Mouse (Mus musculus): ENCODE results near the gene Ngp.

Ngp gene

DNA sequence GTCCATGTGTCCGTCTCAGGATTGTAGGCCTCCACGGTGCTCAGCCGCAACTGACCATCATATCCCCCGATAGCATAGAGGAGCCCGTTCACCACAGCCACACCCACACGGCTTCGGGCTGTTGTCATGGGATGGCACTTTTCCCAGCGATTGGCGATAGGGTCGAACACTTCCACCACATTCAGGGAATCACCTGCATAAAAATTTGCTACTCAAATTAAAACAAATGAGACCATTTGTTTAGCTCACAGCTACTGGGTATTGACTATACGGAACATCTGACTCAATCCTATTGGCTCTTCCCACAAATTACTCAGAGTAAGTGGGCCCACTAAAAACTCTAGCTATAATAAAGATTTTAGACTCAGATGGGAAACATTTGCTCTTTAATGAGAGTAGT, 16.5 kb downstream of the Ngp start:
- no peak for DNase-seq (ENCODE audit: low spot score)

DNA sequence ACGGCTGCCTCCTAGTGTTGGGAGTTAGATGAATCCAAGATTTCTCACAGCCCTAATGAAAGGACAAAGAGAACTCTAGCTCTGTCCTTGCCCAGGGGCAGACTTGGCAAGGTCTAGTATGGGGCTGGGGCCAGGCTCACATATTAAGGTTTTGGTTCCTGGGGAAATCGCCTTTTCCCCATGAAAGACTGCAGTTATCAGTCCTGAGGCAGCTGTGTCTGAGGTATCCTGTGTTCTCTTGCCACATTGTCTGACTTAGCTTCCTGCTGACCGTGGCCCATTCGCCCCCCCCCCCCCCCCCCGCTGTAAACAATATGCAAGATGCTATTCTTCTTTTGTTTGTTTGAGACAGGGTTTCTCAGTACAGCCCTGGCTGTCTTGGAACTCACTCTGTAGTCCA, 20.5 kb downstream of the Ngp start:
- no peak for DNase-seq (ENCODE audit: low spot score)

DNA sequence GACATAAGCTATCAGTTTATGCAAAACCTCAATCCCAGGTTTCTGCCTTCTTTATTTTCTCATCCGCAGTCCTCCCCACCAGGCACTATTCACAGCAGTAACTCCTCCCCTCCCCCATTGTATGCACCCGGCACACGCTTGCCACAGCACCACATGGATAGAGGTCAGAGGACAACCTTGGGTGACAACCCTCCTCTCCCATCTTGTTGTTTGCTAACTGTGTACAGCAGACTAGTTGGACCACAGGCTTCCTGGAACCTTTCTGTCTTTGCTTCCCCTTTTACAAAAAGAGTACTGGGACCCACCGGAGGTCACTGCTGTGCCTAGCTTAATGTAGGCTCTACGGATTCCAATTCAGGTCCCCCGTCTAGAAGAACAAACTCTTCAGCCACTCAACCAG, 21.0 kb downstream of the Ngp start:
- DNase-seq (ENCODE audit: low spot score), result no peak

DNA sequence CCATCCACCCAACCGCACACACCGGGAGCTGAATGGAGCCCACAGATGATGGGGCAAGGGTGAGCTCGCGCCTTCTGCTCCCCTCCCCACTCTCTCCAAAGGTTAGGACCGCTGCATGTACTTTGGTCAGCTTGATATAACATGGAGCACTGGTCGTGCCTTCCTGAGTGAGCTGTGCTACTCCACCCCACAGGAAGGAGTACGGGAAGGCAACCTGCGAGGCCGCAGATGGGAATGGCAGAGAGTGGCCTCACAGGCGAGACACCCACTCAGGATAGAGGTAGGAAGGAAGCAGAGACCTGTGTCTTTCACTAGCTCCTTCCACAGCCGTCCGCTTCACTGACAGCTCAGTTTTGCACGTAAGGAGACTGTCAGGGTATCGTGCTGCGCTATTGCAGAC, 28.8 kb downstream of the Ngp start:
- no peak for DNase-seq (ENCODE audit: low spot score)

DNA sequence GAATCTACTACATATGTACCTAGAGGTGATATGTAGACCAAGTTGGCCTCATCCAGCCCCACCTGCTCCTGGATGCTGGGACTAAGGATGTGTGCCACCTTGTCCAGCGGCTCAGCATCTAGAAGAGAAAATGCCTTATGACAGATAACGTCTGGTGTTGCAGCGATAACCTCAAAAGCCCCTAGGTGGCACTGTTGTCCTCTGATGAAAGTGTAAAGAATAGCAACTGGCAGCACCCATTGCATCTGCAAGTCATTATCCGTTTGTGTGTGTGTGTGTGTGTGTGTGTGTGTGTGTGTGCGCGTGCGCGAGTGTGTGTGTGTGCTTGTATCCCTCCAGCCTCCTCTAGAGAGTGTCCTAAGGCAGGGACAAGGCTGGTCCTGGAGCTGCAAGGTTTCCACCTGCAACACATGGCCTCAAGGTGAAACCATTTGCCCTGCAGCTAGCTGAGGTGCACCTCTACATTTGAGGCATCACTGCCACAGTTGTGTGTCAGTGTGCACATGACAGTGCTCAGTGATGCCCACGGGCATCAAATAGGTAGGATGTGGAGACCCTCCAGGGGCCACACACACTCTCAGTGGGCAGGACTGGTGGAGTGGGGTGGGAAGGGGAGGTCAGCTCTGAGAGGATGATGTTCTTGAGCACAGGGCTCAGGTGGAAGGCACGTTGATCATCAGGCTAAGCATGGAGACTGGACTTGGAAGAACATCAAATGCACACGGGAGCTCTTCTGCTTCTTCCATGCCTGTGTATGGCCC, 29.5 kb downstream of the Ngp start:
- peak; percentile 95 for DNase-seq (ENCODE audit: low spot score)

DNA sequence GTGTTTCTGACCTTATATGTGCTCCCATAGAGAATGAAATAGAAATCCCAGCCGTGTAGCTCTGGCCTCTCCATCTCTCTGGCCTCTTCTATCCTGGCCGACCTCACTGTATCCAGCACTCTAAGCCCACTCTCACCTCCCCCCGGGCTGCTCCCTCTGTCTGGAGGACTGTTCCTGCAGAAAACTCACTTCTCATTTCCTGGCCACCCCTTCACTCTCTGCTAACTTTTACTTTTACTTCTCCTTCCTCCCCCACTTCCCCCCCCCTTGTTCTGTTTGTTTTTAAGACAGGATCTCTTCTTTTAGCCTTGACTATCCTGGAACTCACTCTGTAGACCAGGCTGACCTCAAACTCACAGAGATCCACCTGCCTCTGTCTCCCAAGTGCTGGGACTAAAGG, 33.0 kb downstream of the Ngp start:
- no peak for DNase-seq (ENCODE audit: low spot score)

DNA sequence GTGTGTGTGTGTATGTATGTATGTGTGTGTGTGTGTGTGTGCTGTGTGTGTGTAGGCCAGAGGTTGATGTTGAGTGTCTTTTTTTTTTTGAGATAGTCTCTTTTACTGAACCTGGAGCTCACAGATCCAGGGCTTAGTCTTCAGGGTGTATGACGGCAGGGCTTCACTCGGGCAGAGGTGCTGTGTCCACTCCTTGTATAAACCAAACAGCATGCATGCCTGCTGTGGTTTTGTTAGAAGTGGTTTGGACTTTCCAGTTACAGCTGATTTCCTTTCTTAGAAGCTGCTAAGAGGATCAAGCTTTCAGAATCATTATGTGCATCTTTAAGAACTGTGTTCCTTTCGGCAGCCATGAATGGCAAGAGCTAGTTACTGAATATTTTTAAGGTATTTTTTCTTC, 38.4 kb downstream of the Ngp start:
- DNase-seq (ENCODE audit: low spot score), result no peak

DNA sequence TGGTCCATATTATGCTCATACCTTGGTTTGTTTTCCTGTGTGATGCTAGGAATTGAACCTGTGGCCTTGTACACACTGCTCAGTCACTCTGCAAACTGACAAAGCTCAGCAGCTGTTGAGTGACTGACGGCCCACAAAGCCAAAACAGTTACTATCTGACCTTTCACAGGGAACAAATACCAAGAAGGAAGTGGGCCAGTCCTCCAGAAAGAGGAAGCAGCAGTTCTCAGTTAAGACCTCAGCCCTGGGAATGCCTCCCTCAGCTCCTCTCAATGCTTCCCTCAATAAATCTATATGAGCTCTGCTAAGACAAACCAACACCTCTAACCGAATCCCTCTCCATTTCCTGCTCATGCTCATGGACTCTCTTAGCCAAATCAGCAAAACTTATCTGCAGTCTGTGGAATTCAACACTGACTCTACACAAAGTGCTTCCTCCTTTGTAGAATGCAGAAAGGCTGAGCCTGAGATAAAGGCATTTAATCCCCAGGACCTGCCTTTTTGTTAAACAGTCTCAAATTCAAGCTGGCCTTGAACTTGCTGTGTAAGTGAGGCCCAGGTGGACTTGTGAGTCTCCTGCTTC, 39.7 kb downstream of the Ngp start:
- DNase-seq (ENCODE audit: low spot score), result no peak

DNA sequence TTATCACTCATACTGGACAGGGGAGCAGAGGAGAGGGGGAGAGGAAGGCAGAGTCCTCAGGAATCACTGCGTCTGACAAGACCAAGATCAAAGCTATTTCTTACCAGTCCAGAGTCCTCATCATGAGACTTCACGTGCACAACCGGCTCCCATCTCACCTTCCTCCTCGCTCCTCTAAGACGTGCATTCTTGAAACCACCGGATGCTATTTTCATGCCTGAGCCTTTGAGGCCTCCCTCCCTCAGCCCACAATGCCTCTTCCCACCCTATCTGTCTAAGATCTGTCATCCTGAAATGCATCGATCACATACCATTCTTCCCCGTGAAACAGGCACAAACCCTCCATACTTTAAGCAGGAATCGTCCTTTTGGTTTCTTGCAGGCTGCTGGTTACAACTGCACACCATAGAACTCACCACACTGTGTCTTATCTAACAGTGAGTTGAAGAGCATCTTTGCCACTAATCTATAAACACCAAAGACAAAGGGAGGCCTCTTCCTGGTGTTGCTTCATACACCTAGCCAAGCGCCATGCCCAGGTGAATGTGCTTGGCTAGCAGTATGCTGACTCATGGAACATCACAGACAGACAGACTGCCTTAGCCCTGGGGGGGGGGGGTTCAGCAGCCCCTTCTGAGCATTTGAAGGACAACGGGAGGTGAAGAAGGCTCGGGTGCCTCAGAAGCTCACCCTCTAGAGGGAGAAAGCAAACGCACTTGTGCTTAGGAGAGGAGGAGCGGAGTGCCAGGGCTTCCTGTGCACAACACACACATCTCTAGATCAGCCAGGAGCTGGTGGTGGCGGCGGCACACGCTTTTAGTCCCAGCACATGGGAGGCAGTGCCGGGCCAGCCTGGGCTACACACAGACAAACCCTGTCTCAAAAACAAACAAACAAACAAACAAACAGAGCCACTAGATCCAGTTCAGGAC, 41.6 kb downstream of the Ngp start:
- no peak for DNase-seq (ENCODE audit: low spot score)

DNA sequence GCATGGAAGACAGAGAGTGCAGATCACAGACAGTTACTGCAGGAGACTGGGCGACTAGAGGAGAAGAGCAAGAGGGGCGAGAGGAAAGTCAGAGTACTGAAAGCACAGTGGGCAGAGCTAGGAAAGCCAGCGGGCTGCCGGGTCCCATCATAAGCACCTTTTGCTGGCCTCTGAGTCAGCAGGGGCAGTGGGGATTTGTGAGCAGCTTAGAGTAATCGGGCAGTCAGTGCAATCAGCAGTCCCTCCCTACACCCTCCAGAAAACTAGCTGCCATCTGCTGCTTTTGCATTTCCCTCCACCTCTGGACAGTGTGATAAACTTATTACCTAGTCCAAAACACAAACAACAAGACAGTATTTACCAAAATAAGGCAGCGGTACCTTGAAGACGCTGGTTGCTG, 42.8 kb downstream of the Ngp start:
- no peak for DNase-seq (ENCODE audit: low spot score)

DNA sequence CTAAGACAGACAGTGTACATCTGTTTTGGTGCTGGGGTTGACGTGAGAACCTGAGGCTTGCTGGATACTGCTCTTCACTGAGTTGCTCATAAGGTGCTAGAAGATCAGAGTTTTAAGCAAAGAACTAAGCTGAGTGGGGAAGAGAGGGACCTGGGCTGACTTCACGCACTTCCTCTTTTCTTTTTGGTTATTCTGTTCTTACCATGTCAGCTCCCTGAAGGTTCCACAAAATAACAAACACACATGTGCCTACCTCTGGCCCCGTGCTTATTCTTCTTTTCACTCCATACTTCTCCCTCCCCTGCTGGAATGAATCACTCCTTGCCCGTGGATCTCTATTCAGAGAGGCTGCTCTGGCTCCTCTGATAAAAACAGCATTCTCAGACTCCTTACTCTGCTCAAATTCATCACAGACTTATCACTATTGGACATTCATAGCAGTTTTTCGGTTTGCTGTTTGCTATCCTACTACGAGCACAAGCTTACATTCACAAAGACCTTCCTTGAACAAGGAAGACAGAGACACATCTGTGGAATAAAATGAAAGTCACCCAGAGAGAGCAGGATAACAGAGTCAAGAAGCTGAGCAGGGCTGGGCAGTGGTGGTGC, 44.5 kb downstream of the Ngp start:
- DNase-seq (ENCODE audit: low spot score), result no peak

DNA sequence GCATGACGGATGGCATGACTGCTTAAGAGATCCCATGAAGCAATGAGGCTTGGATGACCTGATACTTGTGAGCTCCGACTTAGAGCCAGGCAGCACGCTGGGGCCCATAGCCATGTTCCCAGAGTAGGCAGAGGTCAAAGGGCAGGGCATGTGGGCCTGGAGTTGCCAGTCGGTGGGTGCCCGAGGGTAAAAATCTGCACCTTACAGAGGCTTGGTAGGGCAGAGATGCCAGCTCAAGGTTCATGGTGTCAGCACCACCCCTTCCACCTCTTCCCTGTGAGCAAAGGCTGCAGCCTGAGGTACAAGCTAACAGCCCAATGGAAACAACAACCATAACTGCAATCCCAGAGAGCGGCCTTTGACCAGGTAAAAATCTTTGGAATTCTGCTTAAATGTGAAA, 45.8 kb downstream of the Ngp start:
- DNase-seq (ENCODE audit: low spot score), result no peak

DNA sequence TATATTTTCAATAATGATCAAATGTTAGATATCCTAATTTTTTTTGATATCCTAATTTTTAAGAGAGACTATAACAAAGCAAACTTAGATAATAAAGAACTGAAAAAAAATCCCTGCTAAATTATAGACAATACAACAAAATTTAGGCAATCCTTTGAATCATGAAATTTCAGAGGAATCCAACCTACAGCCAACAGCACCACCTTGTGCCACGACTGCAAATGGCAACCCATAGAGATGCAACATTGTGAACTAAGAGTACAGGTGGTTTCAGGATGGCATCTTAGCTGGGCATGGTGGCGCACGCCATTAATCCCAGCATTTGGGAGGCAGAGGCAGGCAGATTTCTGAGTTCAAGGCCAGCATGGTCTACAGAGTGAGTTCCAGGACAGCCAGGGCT, 46.6 kb downstream of the Ngp start:
- DNase-seq (ENCODE audit: low spot score), result no peak

Data from embryo, embryonic 10.5 days (tissue).